Mouse (Mus musculus) midbrain, embryonic 11.5 days (tissue): Measurements from ENCODE around the gene Lnx2. TPM values are rescaled to one million over a fixed set of nuclear protein-coding genes. Genes with fewer than 3 reads are reported as not detected.
A peak's percentile ranks its signal among the peaks of the same experiment; 100 is the strongest.

ENCODE experiments used
- ATAC-seq: fragments of 200-750 bp; cut with Nextera tagmentation; 2 replicates; pipeline ENCODE4 v1.8.0; 2017; ENCODE audit warnings: moderate TSS enrichment, moderate library complexity; ENCODE audit not compliant: low FRiP score
- DNase-seq: peaks from one replicate; pipeline ENCODE4 v3.0.0; 2015; ENCODE audit warnings: low spot score; ENCODE audit errors: missing footprints
- H3K27ac ChIP-seq: fragments of 300-500 bp; sonication (generic); 2 replicates; pipeline ENCODE4 v1.5.1; 2014; ENCODE audit warnings: low read depth, low read length
- H3K27me3 ChIP-seq: fragments of 300-500 bp; sonication (generic); 2 replicates; pipeline ENCODE4 v1.6.1; 2014; ENCODE audit warnings: mild to moderate bottlenecking, low read length, moderate library complexity, mixed read lengths; ENCODE audit not compliant: control insufficient read depth, insufficient read depth
- H3K36me3 ChIP-seq: fragments of 300-500 bp; sonication (generic); 2 replicates; pipeline ENCODE4 v1.6.1; 2014; ENCODE audit warnings: mild to moderate bottlenecking, low read length, moderate library complexity, mixed read lengths; ENCODE audit not compliant: control insufficient read depth, insufficient read depth
- H3K4me1 ChIP-seq: fragments of 300-500 bp; sonication (generic); 2 replicates; pipeline ENCODE4 v1.6.1; 2014; ENCODE audit warnings: low read length; ENCODE audit not compliant: control insufficient read depth, insufficient read depth
- H3K4me2 ChIP-seq: fragments of 300-500 bp; sonication (generic); 2 replicates; pipeline ENCODE4 v1.6.1; 2014; ENCODE audit warnings: mild to moderate bottlenecking, moderate library complexity
- H3K4me3 ChIP-seq: fragments of 300-500 bp; sonication (generic); 2 replicates; pipeline ENCODE4 v1.5.1; 2014; ENCODE audit warnings: low read depth, low read length
- H3K9ac ChIP-seq: fragments of 300-500 bp; sonication (generic); 2 replicates; pipeline ENCODE4 v1.6.1; 2014; ENCODE audit warnings: low read length
- H3K9me3 ChIP-seq: fragments of 300-500 bp; sonication (generic); 2 replicates; pipeline ENCODE4 v1.6.1; 2016; ENCODE audit warnings: low read length; ENCODE audit not compliant: control insufficient read depth
- WGBS: fragments of 180-500 bp; shearing (Covaris S2); extraction: QIAGEN DNeasy Blood & Tissue Kit; methylation state at CpG from one replicate; pipeline ENCODE4 v1.1.7; 2014; 5-methylcytosine and 5-hydroxymethylcytosine counted together
- polyA plus RNA-seq: library from polyadenylated mRNA; unstranded; fragments of >200 nt; fragmentation: Nextera tagmentation; extraction: Ambion mirVana; gene quantifications from 2 replicates; pipeline ENCODE4 v1.2.1, GENCODE M21; 2014

Gene Lnx2
- polyA plus RNA-seq, 1 experiment from 2014 or later: 8.1 TPM

DNA sequence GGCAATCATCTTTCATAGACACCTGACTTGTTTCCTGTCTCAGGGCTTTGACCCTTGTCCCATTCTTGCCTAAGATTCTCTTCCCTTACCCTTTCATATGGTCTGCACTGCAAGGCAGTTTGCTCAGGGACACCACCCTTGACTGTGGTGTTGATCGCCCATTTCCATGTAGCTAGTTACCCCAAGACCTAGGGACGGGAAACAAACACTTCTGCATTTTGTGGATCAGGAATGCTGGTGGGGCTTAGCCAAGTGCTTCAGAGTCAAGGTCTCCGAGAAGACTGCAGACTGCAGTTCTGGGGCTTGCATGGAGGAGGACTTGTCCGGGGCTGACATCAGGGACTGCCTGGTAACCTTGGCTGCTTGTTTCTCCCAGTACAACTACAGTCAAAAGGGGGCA lies 10.4 kb upstream of the Lnx2 start:
- Histone ChIP-seq H3K27me3 (no peaks in the 10 kb centered on the region), H3K27ac (no peak overlapping the region), H3K4me3 (no peak overlapping the region), H3K36me3 (peaks cover 3% of the 10 kb centered on the region), H3K9me3 (no peaks in the 10 kb centered on the region), H3K4me2 (no peak overlapping the region), H3K9ac (no peak overlapping the region), H3K4me1 (no peaks in the 10 kb centered on the region)
- ATAC-seq: no peak
- no peak for DNase-seq
- WGBS: 88% methylated on average over 4 of the region's 4 CpGs

DNA sequence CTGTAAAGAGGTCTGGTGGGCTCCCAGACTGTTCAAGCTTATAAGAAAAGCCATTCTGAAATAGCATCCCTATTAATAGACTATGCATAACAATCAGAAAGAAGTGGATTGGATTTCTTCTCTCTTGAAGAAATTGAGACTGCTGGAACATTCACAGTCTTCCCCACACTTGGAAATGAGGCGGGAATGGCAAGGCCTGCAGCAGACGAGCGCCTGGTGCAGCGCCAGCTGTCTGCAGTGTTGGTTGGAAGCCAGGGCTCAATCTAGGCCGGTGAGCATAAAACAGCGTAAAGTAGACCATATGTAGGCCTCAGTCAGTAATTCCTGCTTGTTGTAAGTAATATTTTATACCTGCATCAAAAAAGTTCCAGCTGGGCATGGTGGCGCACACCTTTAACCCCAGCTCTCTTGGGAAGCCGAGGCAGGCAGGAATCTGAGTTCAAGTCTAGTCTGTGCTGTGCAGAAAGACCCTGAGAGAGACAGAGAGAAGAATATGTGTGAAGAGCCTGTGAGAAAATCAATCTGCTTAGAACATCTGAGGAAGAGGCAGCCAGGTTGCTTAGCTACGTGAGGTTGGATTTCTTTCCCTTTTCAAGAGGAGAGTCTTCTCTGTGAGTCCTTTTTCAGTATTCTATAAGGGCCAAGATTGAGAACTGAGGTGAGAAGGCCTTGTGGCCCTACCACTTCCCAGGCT lies 9.0 kb upstream of the Lnx2 start:
- Histone ChIP-seq H3K4me1 (no peaks in the 10 kb centered on the region), H3K9me3 (no peaks in the 10 kb centered on the region), H3K27me3 (no peaks in the 10 kb centered on the region), H3K27ac (no peak overlapping the region), H3K9ac (no peak overlapping the region), H3K36me3 (peaks cover 3% of the 10 kb centered on the region), H3K4me3 (no peak overlapping the region), H3K4me2 (no peak overlapping the region)
- WGBS: 93% methylated on average over 9 of the region's 9 CpGs
- no peak for DNase-seq
- no peak for ATAC-seq

DNA sequence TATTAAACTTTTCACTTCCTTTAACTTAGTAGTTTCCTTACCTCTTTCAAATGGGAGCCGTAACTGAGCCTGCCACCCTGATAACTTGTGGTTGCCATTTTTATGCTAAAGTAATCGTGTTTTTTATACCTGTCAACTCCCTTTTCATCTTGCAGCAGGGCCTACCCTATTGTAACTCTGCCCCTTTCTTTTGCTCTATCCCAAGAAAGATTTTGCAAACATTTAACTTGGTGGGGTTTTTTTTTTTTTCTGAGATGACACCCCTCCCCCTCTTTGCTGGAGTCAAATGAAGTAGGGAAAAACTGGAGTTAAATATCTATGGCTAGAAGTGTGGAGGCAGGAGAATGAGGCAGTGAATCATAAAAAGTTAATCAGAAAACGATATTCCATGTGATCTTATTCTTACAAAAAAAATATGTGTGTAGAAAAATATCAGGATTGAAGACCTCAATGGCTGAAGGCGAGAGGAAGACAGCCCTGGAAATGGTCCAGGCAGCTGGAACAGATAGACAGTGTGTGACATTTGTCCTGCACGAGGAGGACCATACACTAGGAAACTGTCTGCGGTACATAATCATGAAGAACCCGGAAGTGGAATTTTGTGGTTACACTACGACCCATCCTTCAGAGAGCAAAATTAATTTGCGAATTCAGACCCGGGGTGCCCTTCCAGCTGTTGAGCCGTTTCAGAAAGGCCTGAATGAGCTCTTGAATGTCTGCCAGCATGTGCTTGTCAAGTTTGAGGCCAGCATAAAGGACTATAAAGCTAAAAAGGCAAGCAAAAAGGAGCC lies 1.9 kb upstream of the Lnx2 start:
- H3K27me3 ChIP-seq: no peaks in the 10 kb centered on the region; the same call in 1 of the 2 replicates
- no peaks in the 10 kb centered on the region for H3K9me3 ChIP-seq
- peak overlapping the region; percentile 82 for H3K9ac ChIP-seq
- 73% methylated on average over 11 of the region's 11 CpGs for WGBS
- DNase-seq (no peak), ATAC-seq (no peak)
- H3K4me1 ChIP-seq: peaks cover 10% of the 10 kb centered on the region
- H3K27ac ChIP-seq: no peak overlapping the region
- peak overlapping the region; percentile 82 for H3K4me2 ChIP-seq
- H3K4me3 ChIP-seq: peak overlapping the region; percentile 82
- H3K36me3 ChIP-seq: no peaks in the 10 kb centered on the region; the same call in 1 of the 2 replicates

DNA sequence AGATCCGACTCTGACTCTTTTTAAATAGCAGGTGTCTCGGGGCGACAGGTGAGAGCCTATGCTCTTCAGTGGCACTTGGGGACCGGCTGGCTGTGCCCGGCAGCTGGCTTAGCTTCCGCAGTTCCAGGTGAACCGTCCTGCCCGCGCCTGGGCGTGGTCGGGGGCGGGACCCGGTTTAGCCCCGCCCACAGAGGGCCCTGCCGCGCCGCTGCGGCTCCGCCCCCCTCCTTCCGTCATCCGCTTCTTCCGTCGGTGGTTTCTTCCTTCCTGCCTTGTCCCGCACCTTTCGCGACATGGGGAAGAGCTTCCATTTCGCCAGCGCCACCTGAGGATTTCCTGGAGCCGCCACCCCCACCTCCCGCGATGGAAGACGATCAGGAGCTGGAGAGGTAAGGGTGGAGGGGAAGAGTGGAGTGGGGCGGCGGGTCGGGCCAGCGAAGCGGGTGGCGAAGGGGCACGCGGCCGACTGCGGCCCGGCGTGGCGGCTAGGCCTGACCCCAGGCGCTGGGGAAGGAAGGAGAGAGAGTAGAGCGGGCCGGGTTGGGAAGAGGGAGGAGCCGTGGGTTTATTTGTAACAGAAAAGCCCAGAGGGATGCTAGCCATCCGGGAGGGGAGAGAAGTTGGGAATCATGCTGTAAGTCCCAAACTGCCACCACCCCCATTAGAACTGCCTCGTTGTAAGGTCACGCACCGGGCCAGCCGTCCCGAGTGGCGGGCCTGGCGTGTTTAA lies 1.1 kb upstream of the Lnx2 start:
- Histone ChIP-seq H3K9me3 (no peaks in the 10 kb centered on the region), H3K27ac (no peak overlapping the region)
- WGBS: under 1% methylated on average over 57 of the region's 57 CpGs

DNA sequence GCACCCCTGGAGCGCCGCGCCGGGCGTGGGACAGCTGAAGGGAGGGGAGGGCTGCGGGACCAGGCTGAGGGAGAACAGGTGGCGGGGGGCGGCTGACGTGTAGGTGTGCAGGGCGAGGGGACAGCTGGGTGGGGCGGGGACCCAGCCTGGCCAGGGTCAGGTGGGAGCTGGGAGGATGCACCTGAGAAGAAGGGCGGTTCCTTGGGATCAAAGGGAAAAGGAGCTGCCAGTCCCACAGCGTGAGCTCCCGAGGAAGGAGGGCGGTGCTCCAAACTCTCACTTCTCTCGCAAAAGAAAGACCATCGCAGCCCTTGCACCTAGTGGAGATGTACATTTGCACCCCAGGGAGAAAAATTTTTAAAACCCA lies 396 bp upstream of the Lnx2 start, which contains the start of gene Polr1d:
Gene Polr1d, plus strand, starts transcription at position 252 of the 367 bp plus-strand sequence.
- DNase-seq (no peak), ATAC-seq (no peak; the same call in 1 of the 2 replicates)
- peak within 1 kb of the TSS; percentile 82 for H3K9ac ChIP-seq
- peak within 1 kb of the TSS; percentile 82 for H3K4me2 ChIP-seq
- WGBS: 2% methylated on average over 17 of the region's 17 CpGs
- no peaks in the 10 kb centered on the region for H3K9me3 ChIP-seq
- peak within 1 kb of the TSS; percentile 82 for H3K4me3 ChIP-seq
- H3K36me3 ChIP-seq: no peaks in the 10 kb centered on the region; the same call in 1 of the 2 replicates
- peak within 1 kb of the TSS; percentile 65 for H3K27ac ChIP-seq
- peaks cover 10% of the 10 kb centered on the region for H3K4me1 ChIP-seq
- H3K27me3 ChIP-seq: no peaks in the 10 kb centered on the region; the same call in 1 of the 2 replicates

More for the DNA sequence above, 1.1 kb upstream of the Lnx2 start:
- Histone ChIP-seq H3K4me2 (peak overlapping the region; percentile 82), H3K4me1 (peaks cover 10% of the 10 kb centered on the region), H3K9ac (peak overlapping the region; percentile 82), H3K4me3 (peak overlapping the region; percentile 82), H3K36me3 (no peaks in the 10 kb centered on the region; the same call in 1 of the 2 replicates), H3K27me3 (no peaks in the 10 kb centered on the region; the same call in 1 of the 2 replicates)
- DNase-seq: peak; percentile 99
- peak; percentile 68 for ATAC-seq

DNA sequence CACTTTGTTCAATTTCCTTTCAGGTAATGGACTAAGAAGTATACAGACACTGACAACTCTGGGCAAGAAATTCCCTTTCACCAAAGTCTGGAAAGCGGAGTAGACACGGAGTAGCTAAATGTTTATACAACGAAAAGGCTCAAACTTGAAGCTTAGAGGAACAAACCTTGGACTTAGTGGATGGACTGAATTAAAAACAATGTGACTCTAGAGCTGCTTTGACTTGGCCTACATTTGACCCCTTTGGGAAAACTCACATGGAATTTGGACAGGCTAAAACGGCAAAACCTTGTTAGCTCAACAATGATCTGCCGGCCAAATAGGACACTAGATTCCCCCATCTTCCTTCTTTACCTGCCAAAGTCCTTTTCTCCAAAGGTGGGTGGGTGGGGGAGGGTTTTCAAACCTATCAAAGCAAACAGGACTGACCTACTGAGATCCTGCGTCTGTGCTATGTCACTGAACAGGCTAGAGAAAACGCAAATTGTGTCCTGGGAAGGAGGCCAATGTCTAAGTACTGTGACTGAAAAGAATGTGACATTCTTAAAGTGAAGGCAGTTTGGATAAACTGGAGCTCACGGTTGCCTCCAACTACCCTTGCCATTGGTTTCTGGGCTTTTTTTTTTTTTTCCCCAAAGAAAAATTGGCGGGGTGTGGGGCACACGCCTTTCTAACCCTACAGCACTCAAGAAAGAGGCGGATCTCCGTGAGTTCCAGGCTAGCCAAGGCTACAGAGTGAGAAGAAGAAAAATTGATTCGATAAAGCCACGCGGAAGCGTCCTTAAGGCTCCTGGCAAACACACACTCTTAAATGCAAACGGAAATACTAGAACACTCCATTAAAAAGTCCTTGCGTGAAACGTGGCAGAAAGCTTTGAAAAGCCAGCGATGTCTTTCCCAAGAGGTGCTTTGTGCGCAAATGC lies 1.0 kb downstream of the Lnx2 start:
- peak overlapping the region; percentile 82 for H3K4me2 ChIP-seq
- WGBS: 19% methylated on average over 21 of the region's 21 CpGs
- H3K27me3 ChIP-seq: no peaks in the 10 kb centered on the region; the same call in 1 of the 2 replicates
- no peaks in the 10 kb centered on the region; the same call in 1 of the 2 replicates for H3K36me3 ChIP-seq
- DNase-seq (peak; percentile 86), ATAC-seq (no peak)
- peaks cover 10% of the 10 kb centered on the region for H3K4me1 ChIP-seq
- no peak overlapping the region for H3K27ac ChIP-seq
- peak overlapping the region; percentile 82 for H3K4me3 ChIP-seq
- no peaks in the 10 kb centered on the region for H3K9me3 ChIP-seq
- peak overlapping the region; percentile 75 for H3K9ac ChIP-seq

DNA sequence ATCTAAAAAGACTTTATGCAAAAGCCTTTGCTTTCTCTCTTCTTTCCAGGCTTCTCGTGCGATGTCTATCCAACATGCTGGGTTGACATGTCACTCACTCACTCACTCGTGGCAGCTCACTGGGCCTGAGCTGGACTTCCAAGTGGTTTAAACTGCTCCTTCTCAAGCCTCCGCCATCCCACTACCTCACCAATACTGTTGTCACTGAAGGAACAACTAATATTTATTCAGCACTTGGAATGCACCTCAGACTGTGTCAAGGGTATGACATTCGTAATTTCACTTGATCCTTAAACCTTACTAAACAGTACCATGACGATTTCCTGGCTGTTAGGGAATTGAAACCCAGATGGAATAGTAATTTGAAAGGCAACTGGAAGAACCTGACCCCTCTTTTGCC lies 2.6 kb downstream of the Lnx2 start:
- Histone ChIP-seq H3K9me3 (no peaks in the 10 kb centered on the region), H3K27me3 (no peaks in the 10 kb centered on the region; the same call in 1 of the 2 replicates), H3K4me3 (no peak overlapping the region), H3K4me1 (peaks cover 10% of the 10 kb centered on the region), H3K4me2 (no peak overlapping the region), H3K36me3 (no peaks in the 10 kb centered on the region), H3K27ac (no peak overlapping the region), H3K9ac (no peak overlapping the region)
- DNase-seq: no peak
- WGBS: 84% methylated on average over 6 of the region's 6 CpGs
- ATAC-seq: no peak

DNA sequence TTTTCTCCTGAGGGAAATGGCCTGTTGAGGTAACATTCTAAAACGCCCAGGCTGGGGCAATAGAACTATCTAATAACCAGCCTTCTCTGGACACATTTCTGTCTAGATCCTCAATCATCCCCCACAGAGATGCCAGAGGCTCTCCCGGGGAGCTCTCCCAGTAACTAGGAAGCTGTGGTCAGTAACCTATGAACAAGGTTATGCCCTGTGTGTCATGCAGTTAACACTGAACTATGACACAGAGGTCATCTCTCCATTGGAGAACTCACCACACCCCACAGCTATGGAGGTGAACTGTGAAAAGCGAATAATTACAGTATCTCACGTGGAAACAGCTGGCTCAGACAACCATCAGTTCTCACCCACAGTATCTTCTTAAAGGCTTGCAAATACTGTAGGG lies 4.5 kb downstream of the Lnx2 start:
- DNase-seq: no peak
- Histone ChIP-seq H3K27me3 (no peaks in the 10 kb centered on the region; the same call in 1 of the 2 replicates), H3K4me3 (no peak overlapping the region), H3K9me3 (no peaks in the 10 kb centered on the region), H3K27ac (no peak overlapping the region), H3K36me3 (no peaks in the 10 kb centered on the region), H3K4me1 (no peaks in the 10 kb centered on the region; the same call in 1 of the 2 replicates), H3K9ac (no peak overlapping the region), H3K4me2 (no peak overlapping the region)
- ATAC-seq: no peak
- 67% methylated on average over 4 of the region's 4 CpGs for WGBS
